Mouse (Mus musculus) lung, adult 2 months (tissue): ENCODE data around the gene Sstr2.

Experiments used
- CTCF ChIP-seq: fragments of 200-500 bp; IDR thresholded peaks from 2 replicates; pipeline ENCODE4 v1.5.1; 2011; ENCODE audit warnings: mild to moderate bottlenecking, low read length, control low read depth; ENCODE audit not compliant: insufficient read depth
- POLR2A ChIP-seq: fragments of 200-500 bp; IDR thresholded peaks from 2 replicates; pipeline ENCODE4 v1.6.1; 2011; ENCODE audit warnings: low read depth, mild to moderate bottlenecking, control low read depth, low read length, borderline replicate concordance; ENCODE audit errors: extremely low read depth

- TF ChIP-seq POLR2A, result no peak
- peak; percentile 91 for TF ChIP-seq CTCF
Observed at GRCm38 (mm10) chr11:113648152-113648551, 29.0 kb downstream of the Sstr2 start.
